Mouse (Mus musculus): ENCODE measurements around the gene Atf7.

Atf7 gene

GRCm38 (mm10) chr15:102512010-102512409, 113.3 kb downstream of the Atf7 start:
- peak; percentile 51 for DNase-seq

DNA sequence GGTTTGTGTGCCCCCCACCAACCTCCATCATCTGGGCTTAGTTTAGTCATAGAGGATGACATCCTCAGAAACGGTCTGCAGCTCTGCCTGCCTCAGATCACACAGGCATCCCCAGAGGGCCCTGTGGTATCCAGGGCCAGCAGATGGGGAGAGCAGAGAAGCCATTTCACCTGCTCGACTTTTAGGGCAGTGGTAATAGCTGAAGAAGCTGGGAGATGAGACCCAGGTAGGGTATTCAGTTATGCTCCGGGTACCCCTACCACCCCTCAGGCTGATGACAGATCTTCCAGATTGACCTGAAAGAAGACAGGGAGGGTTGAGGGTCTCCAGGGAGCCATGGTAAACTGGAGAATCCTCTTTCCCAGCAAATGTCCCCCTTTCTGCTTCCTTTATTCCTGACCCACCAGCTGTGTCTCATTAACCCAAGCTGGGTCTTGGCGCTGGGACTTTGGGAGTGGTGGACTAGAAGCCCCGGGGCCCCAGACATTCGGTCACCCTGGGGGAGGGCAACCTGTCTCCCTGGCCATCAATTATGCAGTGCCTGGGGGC, 113.9 kb downstream of the Atf7 start:
- peak; percentile 47 for DNase-seq

DNA sequence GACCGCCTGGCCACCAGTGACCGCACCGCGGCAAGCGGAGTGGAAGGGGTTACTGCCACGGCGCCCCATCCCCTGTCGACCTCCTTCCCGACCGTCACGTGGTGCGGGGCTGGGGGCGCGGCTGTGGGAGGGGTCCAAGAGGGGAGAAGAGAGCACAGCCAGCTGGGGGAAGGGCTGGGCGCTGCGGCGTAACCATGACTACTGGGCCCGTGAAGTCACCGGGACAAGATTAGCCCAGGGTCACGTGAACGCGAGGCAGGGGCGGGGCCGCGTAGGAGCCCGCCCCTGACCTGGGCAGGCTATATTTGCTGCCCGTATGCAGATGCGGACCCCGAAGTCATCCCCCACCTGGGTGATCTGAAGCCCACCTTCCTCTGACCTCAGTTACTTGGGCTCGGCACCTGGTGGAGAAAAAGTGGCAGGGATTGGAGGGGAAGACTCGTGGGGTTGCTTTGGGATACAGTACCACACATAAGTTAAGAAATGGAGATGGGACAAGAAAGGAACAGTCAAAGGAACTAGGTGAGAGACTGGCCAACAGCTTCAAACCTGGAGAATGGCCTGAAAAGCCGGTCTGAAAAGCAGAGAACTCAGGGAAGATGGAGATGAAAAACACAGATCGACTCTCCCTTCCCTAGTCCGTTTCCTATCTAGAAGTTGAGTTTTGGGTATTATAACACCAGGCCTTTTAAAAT, 114.5 kb downstream of the Atf7 start:
- peak; percentile 86 for DNase-seq

DNA sequence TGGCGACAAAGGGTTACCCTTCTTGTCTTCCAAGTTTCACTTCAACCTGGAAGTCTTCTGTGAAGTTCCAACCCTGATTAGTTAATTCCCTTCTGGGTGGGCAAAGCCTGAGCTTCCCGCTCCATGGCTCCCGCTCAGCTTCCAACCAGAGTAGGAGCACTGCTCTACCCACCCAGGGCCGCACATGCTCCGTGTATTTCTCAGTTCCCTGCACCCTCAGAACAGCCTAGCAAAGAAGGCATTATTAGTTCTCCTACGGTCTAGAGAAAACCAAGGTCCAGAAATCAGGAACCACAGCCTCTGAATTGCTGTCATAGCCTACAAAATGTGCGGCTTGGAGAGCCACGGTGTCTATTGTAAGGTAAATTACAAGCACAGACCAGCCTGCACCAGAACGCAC, 115.2 kb downstream of the Atf7 start:
- no peak for DNase-seq

- DNase-seq: no peak
Observed at GRCm38 (mm10) chr15:102508336-102508735, 116.9 kb downstream of the Atf7 start.

- no peak for DNase-seq
Observed at GRCm38 (mm10) chr15:102507561-102507960, 117.7 kb downstream of the Atf7 start.

GRCm38 (mm10) chr15:102506864-102507263, 118.4 kb downstream of the Atf7 start:
- DNase-seq: no peak

DNA sequence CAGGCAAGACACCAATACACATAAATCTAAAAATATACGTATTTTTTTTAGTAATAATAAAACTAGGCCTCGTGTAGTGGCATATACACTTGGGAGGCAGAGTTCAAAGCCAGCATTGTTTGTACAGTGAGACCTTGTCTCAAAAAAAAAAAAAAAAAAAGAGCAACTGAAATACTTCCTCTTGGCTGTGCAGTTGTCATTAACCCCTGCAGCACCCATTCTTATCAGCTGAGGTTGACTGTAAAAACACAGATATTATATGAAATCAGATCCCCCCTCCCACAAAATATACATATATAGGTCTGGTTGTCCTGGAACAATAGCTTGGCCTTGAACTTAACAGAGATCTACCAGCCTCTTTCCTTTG, 118.8 kb downstream of the Atf7 start:
- no peak for DNase-seq

DNA sequence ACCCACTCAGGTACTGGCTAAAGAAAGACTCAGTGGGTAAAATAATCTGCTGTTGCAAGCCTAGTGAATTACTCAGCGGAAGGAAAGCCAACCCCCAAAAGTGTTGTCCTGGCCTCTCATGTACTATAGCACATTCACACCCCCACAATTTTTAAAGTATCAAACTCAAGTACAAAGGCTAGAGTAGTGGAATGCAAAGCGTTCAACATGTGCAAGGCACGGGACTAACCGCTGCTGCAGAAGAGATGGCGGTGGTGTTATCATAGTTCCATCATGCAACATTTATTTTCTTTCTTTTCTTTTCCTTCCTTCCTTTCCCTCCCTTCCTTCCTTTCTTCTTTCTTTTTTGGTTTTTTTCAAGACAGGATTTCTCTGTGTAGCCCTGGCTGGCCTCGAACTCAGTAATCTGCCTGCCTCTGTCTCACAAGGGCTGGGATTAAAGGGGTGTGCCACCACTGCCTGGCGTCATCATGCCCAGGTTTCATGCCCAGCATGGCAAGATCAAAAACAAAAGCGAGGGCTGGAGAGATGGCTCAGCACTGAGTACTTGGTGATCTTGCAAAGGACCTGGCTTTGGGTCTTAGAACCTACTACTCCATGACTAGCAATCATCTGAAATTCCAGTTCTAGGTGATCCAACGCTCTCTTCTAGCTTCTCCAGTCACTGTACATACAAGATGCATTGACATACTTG, 119.3 kb downstream of the Atf7 start:
- DNase-seq: no peak

- DNase-seq: peak; percentile 36
Observed at GRCm38 (mm10) chr15:102505073-102505769, 120.0 kb downstream of the Atf7 start.

DNA sequence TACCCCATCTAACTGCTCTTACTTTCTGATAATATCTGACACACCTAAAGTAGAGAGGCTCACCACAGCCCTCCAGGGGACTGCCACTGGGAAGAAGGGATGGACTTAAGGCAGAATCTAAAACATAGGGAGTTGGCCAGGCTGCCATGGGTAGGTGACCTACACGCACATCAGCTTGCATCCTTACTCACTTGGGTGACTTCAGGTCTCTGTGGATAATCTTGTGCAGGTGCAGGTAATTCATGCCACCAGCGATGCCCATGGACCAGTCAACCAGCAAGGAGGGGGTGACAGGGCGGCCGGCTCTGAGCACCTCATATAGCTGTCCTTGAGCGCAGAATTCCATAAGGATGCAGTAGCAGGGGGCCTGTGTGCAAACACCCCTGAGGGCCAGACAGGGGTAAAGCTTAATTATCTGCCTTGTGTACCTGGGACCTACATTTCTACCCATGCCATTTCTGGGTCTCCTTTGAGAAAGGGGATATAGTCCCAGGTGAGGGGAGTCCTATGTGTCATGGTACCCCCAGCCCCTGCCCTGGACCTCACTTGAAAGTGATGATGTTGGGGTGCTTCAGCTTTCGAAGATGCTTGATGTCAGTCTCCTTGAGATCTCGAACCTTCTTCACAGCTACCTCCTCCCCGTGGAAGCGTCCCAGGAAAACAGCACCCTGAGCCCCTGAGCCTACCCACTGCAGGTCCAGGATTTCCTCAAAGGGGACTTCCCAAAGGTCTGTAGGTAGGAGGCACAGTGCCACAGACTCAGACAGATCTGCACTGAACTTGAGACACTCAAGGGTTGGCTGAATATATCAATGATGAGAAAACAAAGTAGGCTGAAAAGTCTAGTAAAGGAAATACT, 121.1 kb downstream of the Atf7 start:
- DNase-seq: peak; percentile 19

DNA sequence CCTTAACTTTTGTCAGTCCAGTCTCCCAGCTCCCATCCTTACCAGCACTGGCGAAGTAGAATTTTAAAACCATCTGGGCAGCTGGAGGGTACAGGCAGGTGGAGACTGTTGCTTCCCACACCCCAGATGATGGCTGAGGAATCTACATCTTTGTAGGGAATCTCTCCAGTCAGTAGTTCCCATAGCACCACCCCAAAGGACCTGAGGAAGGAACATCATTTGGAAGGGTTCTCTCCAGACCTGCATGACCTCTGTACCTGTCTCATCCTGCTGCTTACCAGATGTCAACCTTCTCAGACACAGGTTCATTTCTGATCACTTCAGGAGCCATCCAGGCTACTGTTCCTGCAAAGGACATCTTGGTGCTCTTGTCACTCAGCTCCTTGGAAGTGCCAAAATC, 121.8 kb downstream of the Atf7 start, which contains the start of gene Gm10337:
TSS of gene Gm10337 (plus strand) at position 276 of the 400 bp plus-strand sequence.
- DNase-seq: no peak

DNA sequence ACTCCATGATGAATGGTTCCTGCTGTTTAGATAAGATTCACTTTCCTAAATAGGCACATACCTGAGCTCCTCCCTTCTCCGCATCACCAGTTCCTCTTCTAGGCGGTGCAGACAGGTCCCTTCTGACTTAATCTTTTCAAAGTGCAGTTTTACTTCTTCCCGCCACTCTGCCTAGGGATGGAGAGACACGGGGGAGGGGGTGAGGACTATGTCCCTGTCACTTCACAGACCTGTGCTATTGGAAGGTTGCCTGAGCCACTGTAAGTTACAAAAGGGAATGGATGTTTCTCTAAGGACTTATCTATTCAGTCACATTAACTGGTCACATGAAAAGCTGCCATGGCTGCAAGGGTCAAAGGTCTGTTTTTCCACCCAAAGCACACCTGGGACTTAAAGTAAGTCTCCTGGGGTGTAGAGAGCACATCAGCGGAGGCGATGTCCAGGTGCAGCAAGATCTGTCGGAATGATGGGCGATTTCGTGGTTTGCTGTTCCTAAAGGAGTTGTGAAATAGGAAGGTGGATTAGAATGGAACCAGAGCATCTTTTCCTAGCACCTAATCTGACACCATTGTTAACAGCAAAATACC, 122.9 kb downstream of the Atf7 start:
- DNase-seq: no peak

DNA sequence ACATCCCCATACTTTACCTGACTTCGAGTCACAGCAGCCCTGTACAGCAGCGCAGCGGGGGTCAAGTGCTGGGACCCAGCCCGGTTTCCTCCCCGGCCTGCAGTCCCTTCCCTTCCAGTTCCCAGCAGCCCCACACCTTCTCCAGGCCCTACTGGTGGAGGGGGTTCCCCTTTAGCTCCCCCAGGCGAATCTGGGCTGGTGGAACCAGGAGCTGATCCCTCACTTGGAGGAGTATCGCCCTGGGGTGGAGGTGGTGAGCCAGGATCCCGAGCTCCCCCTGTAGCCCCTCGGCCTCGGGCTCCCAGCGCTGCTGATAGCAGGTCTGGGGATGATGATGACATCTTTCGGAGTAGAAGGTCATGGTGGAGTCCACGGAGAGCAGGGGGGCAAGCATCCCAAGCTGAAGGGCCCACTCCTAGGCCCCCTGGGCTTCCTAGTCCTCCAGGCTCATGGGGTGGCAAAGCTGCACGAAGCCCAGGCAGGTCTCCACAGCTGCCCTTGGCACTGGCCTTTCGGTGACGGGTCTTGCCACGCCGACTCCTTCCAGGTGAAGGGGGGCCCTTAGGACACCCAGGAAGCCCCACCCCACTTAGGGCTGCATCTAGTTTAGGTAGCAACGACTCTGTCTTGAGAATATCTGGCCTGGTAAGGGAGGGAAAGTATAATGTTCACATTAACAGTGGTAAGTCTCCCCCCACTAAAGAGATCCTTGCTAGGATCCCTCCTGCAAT, 124.0 kb downstream of the Atf7 start:
- DNase-seq: no peak

DNA sequence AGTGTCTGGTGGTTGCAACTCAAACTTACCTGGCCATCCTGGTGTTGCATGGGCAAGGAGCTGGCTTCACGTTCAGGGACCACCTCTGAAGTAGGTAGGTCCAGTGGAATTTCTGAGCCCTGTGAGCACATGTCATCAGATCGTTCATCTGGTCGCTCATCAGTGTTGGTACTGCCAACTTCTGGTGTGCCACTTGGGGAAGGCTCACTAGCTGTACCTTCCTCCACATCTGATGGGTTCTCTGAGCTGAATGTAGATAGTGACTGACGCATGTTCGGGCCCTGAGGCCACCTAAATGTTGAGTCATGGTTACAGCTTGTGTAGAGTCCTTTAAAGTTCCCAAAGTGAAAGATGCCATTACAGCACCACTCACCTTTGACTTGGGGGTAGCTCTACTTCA, 124.8 kb downstream of the Atf7 start:
- DNase-seq: no peak

DNA sequence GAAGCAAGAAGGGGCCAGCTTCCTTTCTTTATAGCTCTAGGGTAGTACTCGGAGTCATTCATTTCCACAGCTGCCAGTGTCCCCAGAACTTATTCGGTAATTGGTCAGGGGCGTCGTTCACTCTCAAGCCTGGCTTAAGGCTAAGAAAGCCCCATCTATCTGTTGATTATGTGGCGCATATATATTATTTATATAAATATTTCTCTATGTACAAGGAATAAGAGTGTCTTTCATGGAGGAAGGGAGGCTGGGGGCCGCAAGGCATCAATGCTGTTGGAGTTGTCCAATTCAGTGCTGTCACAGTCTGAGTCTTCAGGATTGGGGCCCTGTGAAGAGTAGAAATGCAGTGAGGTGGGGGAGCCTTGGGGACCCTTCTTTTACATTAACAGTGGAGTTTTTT, 125.4 kb downstream of the Atf7 start:
- no peak for DNase-seq

- DNase-seq: no peak
Observed at GRCm38 (mm10) chr15:102499370-102499769, 125.9 kb downstream of the Atf7 start.

DNA sequence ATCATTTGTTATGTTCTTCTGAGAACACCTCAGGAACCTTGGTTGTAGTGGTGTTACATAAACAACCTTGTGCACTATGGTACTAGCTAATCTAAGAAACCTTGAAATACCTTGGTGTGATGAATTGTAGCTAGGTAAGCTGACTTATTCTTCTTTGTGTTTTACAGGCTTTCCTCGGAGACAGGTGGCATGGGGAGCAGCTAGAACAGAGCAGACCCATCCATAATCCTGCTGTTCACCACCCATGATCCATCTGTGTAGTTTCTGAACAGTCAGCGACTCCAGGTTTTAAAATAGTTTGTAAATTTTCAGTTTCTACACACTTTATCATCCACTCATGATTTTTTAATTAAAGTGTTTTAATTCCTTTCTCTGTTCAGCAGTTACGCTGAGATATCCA, 126.9 kb downstream of the Atf7 start:
- DNase-seq: no peak

- no peak for DNase-seq
Observed at GRCm38 (mm10) chr15:102487664-102488063, 137.6 kb downstream of the Atf7 start.

GRCm38 (mm10) chr15:102485853-102486252, 139.4 kb downstream of the Atf7 start:
- no peak for DNase-seq

GRCm38 (mm10) chr15:102483136-102483535, 142.1 kb downstream of the Atf7 start:
- DNase-seq: no peak
